Mouse (Mus musculus): ENCODE data around the gene Rara. TPM values are rescaled to one million over a fixed set of nuclear protein-coding genes. Genes with fewer than 3 reads are reported as not detected.

Rara gene
- total and polyA plus RNA-seq, 3 experiments: 4.5 to 13.7 (median 12.1) TPM

- H3K27ac ChIP-seq (ENCODE audit: insufficient read depth, low read depth): no peak overlapping the region
- no peak for TF ChIP-seq BHLHE40 (IDR thresholded peaks at IDR 0.05; ENCODE audit: low read depth, low read length)
- no peak for TF ChIP-seq ETS1 (conservative IDR thresholded peaks at IDR 0.05; ENCODE audit: low read depth, low read length)
- TF ChIP-seq JUND (conservative IDR thresholded peaks at IDR 0.05; ENCODE audit: low read depth, low read length): no peak
- no peak for TF ChIP-seq E2F4 (IDR thresholded peaks at IDR 0.05; ENCODE audit: insufficient replicate concordance, low read depth, low read length)
- no peak for TF ChIP-seq CHD2 (IDR thresholded peaks at IDR 0.05; ENCODE audit: low read length)
- TF ChIP-seq MAZ (IDR thresholded peaks at IDR 0.05; ENCODE audit: low read depth, low read length): no peak
- TF ChIP-seq TCF12 (IDR thresholded peaks at IDR 0.05; ENCODE audit: low read depth, low read length): no peak
- no peak for TF ChIP-seq MXI1 (IDR thresholded peaks at IDR 0.05; ENCODE audit: low read depth, low read length)
- no peak for TF ChIP-seq PAX5 (IDR thresholded peaks at IDR 0.05; ENCODE audit: low read length)
- no peak for TF ChIP-seq KAT2A (IDR thresholded peaks at IDR 0.05; ENCODE audit: insufficient replicate concordance, low read length)
- no peak for TF ChIP-seq ZKSCAN1 (IDR thresholded peaks at IDR 0.05; ENCODE audit: borderline replicate concordance, low read depth, low read length)
- no peak for TF ChIP-seq RCOR1 (conservative IDR thresholded peaks at IDR 0.05; ENCODE audit: low read depth, low read length)
- no peak for TF ChIP-seq NELFE (IDR thresholded peaks at IDR 0.05; ENCODE audit: low read depth, low read length)
- no peak for TF ChIP-seq IRF4 (IDR thresholded peaks at IDR 0.05; ENCODE audit: low read depth, low read length)
- no peak for TF ChIP-seq MYC (IDR thresholded peaks at IDR 0.05; ENCODE audit: low read depth, low read length)
- TF ChIP-seq GABPA (IDR thresholded peaks at IDR 0.05; ENCODE audit: insufficient replicate concordance, low read depth, low read length): no peak
- TF ChIP-seq TBP (conservative IDR thresholded peaks at IDR 0.05; ENCODE audit: low read depth, low read length): no peak
- no peak for TF ChIP-seq NRF1 (IDR thresholded peaks at IDR 0.05; ENCODE audit: low read depth, low read length)
- TF ChIP-seq MEF2A (IDR thresholded peaks at IDR 0.05; ENCODE audit: borderline replicate concordance, low read depth, low read length): no peak
- no peak for TF ChIP-seq SIN3A (IDR thresholded peaks at IDR 0.05; ENCODE audit: low read length)
- H3K79me2 ChIP-seq (replicated peaks; ENCODE audit: control insufficient read depth, extremely low read depth, insufficient read depth, poor library complexity, severe bottlenecking): 0 out of 2 replicates have a peak, but pooled peaks cover 3% of the 10 kb centered on the region
- H3K4me1 ChIP-seq (ENCODE audit: control insufficient read depth in 1 of 2, insufficient read depth in 2 of 2): peaks cover 31 to 59% of the 10 kb centered on the region in 2 experiments
- H3K36me3 ChIP-seq (replicated peaks in 1 of 2; ENCODE audit: control insufficient read depth in 1 of 2, insufficient read depth in 1 of 2, low read length in 1 of 2): peaks cover 10 to 39% of the 10 kb centered on the region in 2 experiments
- H3K27me3 ChIP-seq (replicated peaks): no peaks in the 10 kb centered on the region
- no peak overlapping the region for H3K4me3 ChIP-seq (replicated peaks in 1 of 3; ENCODE audit: low read depth in 2 of 3, low read length in 2 of 3, poor library complexity in 1 of 3)
- DNase-seq (ENCODE audit: extremely low read depth): no peak
- H3K4me2 ChIP-seq (ENCODE audit: insufficient read depth, low read depth, poor library complexity, severe bottlenecking): no peak overlapping the region
- H3K9ac ChIP-seq (ENCODE audit: insufficient read depth, low read depth): no peak overlapping the region
- dilution Hi-C loops (cut with MboI; ENCODE audit: extremely low pct_ligation_motif_present, extremely low pct_unique_long_range_greater_than_20kb, low sequenced_read_pairs) (no loop called here), in situ Hi-C loops (cut with MboI; ENCODE audit: low pct_ligation_motif_present, low pct_unique_long_range_greater_than_20kb, low sequenced_read_pairs) (no loop called here)
- no peaks in the 10 kb centered on the region for H3K9me3 ChIP-seq (replicated peaks; ENCODE audit: low read length)
These were observed 33.5 kb downstream of the Rara start for GRCm38 (mm10) chr11:98961051-98961592.

- H3K36me3 ChIP-seq (replicated peaks in 1 of 2; ENCODE audit: control insufficient read depth in 1 of 2, insufficient read depth in 1 of 2, low read length in 1 of 2): peaks cover 9 to 40% of the 10 kb centered on the region in 2 experiments
- no peak overlapping the region for H3K9ac ChIP-seq (ENCODE audit: insufficient read depth, low read depth)
- no peak overlapping the region for H3K4me3 ChIP-seq (replicated peaks in 1 of 3; ENCODE audit: low read depth in 2 of 3, low read length in 2 of 3, poor library complexity in 1 of 3)
- dilution Hi-C loops (cut with MboI; ENCODE audit: extremely low pct_ligation_motif_present, extremely low pct_unique_long_range_greater_than_20kb, low sequenced_read_pairs) (no loop called here), in situ Hi-C loops (cut with MboI; ENCODE audit: low pct_ligation_motif_present, low pct_unique_long_range_greater_than_20kb, low sequenced_read_pairs) (no loop called here)
- no peak for DNase-seq (ENCODE audit: extremely low read depth)
- no peaks in the 10 kb centered on the region for H3K9me3 ChIP-seq (replicated peaks; ENCODE audit: low read length)
- no peak overlapping the region for H3K4me2 ChIP-seq (ENCODE audit: insufficient read depth, low read depth, poor library complexity, severe bottlenecking)
- 0 out of 2 replicates have a peak, but pooled peaks cover 3% of the 10 kb centered on the region for H3K79me2 ChIP-seq (replicated peaks; ENCODE audit: control insufficient read depth, extremely low read depth, insufficient read depth, poor library complexity, severe bottlenecking)
- H3K27me3 ChIP-seq (replicated peaks): no peaks in the 10 kb centered on the region
- no peak for TF ChIP-seq RCOR1 (conservative IDR thresholded peaks at IDR 0.05; ENCODE audit: low read depth, low read length)
- no peak overlapping the region for H3K27ac ChIP-seq (ENCODE audit: insufficient read depth, low read depth)
- peaks cover 31 to 66% of the 10 kb centered on the region in 2 experiments for H3K4me1 ChIP-seq (ENCODE audit: control insufficient read depth in 1 of 2, insufficient read depth in 2 of 2)
These were observed 34.1 kb downstream of the Rara start for GRCm38 (mm10) chr11:98961766-98962165.

All from CH12.LX (cell line).